Comparison of ENCODE assay signal across 8 mouse cellular contexts in genomic region chr5:20913372-20914275, GRCm38 (mm10). TPM values are rescaled to one million over a fixed set of nuclear protein-coding genes. Genes with fewer than 3 reads are reported as not detected.
A peak's percentile ranks its signal among the peaks of the same experiment; 100 is the strongest.
DNase-seq lines count a peak whose midpoint lies in the region; ATAC-seq and TF ChIP-seq lines count a peak whose summit lies in the region.

No protein-coding gene starts in this region.

- dilution Hi-C loops in CH12.LX (cut with MboI; ENCODE audit: extremely low pct_ligation_motif_present, extremely low pct_unique_long_range_greater_than_20kb, low sequenced_read_pairs) = no loop called here

- no peak for TF ChIP-seq POLR2A in CH12.LX (IDR thresholded peaks at IDR 0.05; ENCODE audit: low read depth, low read length)

- peaks cover 45% of the 10 kb centered on the region for H3K79me2 ChIP-seq in CH12.LX (replicated peaks; ENCODE audit: control insufficient read depth, extremely low read depth, insufficient read depth, poor library complexity, severe bottlenecking)

- no peak overlapping the region for H3K9ac ChIP-seq in CH12.LX (ENCODE audit: insufficient read depth, low read depth)
- H3K9ac ChIP-seq in liver, embryonic 14.5 days (replicated peaks) = no peak overlapping the region
- H3K9ac ChIP-seq in neural tube, embryonic 13.5 days = no peak overlapping the region

- H3K9me3 ChIP-seq in CH12.LX (replicated peaks; ENCODE audit: low read length) = no peaks in the 10 kb centered on the region
- H3K9me3 ChIP-seq in embryonic facial prominence, embryonic 10.5 days = no peaks in the 10 kb centered on the region
- H3K9me3 ChIP-seq in liver, embryonic 14.5 days (ENCODE audit: control insufficient read depth, low read length) = no peaks in the 10 kb centered on the region
- H3K9me3 ChIP-seq in neural tube, embryonic 13.5 days = no peaks in the 10 kb centered on the region

- peak; percentile 88 for DNase-seq in CH12.LX (ENCODE audit: extremely low read depth)
- DNase-seq in adrenal gland, postnatal 14 days = peak; percentile 82
- DNase-seq in embryonic facial prominence, embryonic 10.5 days (ENCODE audit: low spot score) = peak; percentile 58
- peak; percentile 66 to 73 for DNase-seq in heart, postnatal 36 days
- peak; percentile 77 to 88 for DNase-seq in kidney, postnatal 36 days
- DNase-seq in liver, embryonic 14.5 days (ENCODE audit: low read depth in 3 of 3, low spot score in 3 of 3) = peak in 1 of 3 experiments; percentile 44
- DNase-seq in thymus, postnatal 36 days = peak; percentile 42 to 62

- ATAC-seq in liver, embryonic 14.5 days (ENCODE audit: insufficient read depth) = no peak
- ATAC-seq in neural tube, embryonic 13.5 days (ENCODE audit: low read depth) = peak; percentile 50; the same call in 1 of the 2 replicates

- peaks cover 0 to 69% of the 10 kb centered on the region in 2 experiments for H3K4me1 ChIP-seq in CH12.LX (ENCODE audit: control insufficient read depth in 1 of 2, insufficient read depth in 2 of 2)
- no peaks in the 10 kb centered on the region for H3K4me1 ChIP-seq in embryonic facial prominence, embryonic 10.5 days
- H3K4me1 ChIP-seq in liver, embryonic 14.5 days (replicated peaks; ENCODE audit: control insufficient read depth in 2 of 2, insufficient read depth in 2 of 2, low read length in 1 of 2) = no peaks in the 10 kb centered on the region
- H3K4me1 ChIP-seq in neural tube, embryonic 13.5 days (replicated peaks) = no peaks in the 10 kb centered on the region

- peak; percentile 70 for TF ChIP-seq RAD21 in CH12.LX (IDR thresholded peaks at IDR 0.05; ENCODE audit: low read depth, low read length)

- peak overlapping the region; percentile 87 for H3K27ac ChIP-seq in CH12.LX (ENCODE audit: insufficient read depth, low read depth)
- H3K27ac ChIP-seq in embryonic facial prominence, embryonic 10.5 days (replicated peaks) = no peak overlapping the region
- no peak overlapping the region for H3K27ac ChIP-seq in liver, embryonic 14.5 days
- no peak overlapping the region for H3K27ac ChIP-seq in neural tube, embryonic 13.5 days (replicated peaks)

- peak; percentile 77 to 83 for TF ChIP-seq CTCF in CH12.LX (conservative IDR thresholded peaks at IDR 0.05 in 1 of 2, IDR thresholded peaks at IDR 0.05 in 1 of 2; ENCODE audit: low read depth in 2 of 2, low read length in 2 of 2)
- peak; percentile 68 for TF ChIP-seq CTCF in liver, embryonic 14.5 days (IDR thresholded peaks at IDR 0.05; ENCODE audit: low read depth)

- peak overlapping the region in 1 of 3 experiments; percentile 20 for H3K4me3 ChIP-seq in CH12.LX (replicated peaks in 1 of 3; ENCODE audit: low read depth in 2 of 3, low read length in 2 of 3, poor library complexity in 1 of 3)
- H3K4me3 ChIP-seq in embryonic facial prominence, embryonic 10.5 days = no peak overlapping the region
- no peak overlapping the region for H3K4me3 ChIP-seq in liver, embryonic 14.5 days (ENCODE audit: insufficient read depth in 1 of 2, low read depth in 2 of 2, low read length in 2 of 2)
- no peak overlapping the region for H3K4me3 ChIP-seq in neural tube, embryonic 13.5 days

- intact Hi-C loops in heart, postnatal 36 days (cut with DNase I) = loop anchor here (1.0 to 10.0 kb wide), 4 partner anchors 38 to 351 kb away; no protein-coding TSS in a partner anchor

- H3K4me2 ChIP-seq in CH12.LX (ENCODE audit: insufficient read depth, low read depth, poor library complexity, severe bottlenecking) = peak overlapping the region; percentile 17; the same call in 1 of the 2 replicates
- H3K4me2 ChIP-seq in liver, embryonic 14.5 days (ENCODE audit: low read depth) = no peak overlapping the region
- H3K4me2 ChIP-seq in neural tube, embryonic 13.5 days = no peak overlapping the region

- 83% methylated on average over 11 of the region's 11 CpGs for WGBS in embryonic facial prominence, embryonic 10.5 days
- WGBS in liver, embryonic 14.5 days (ENCODE audit: insufficient replicate concordance) = 79% methylated on average over 11 of the region's 11 CpGs
- WGBS in neural tube, embryonic 13.5 days = 76% methylated on average over 11 of the region's 11 CpGs

- in situ Hi-C loops in CH12.LX (cut with MboI; ENCODE audit: low pct_ligation_motif_present, low pct_unique_long_range_greater_than_20kb, low sequenced_read_pairs) = loop anchor here (10.0 kb wide), 1 partner anchor 51 kb away; no protein-coding TSS in a partner anchor

- H3K36me3 ChIP-seq in CH12.LX (replicated peaks in 1 of 2; ENCODE audit: control insufficient read depth in 1 of 2, insufficient read depth in 1 of 2, low read length in 1 of 2) = peaks cover 3 to 31% of the 10 kb centered on the region in 2 experiments
- peaks cover 7% of the 10 kb centered on the region for H3K36me3 ChIP-seq in embryonic facial prominence, embryonic 10.5 days (replicated peaks)
- peaks cover 3% of the 10 kb centered on the region; the same call in 1 of the 2 replicates for H3K36me3 ChIP-seq in liver, embryonic 14.5 days (replicated peaks; ENCODE audit: control insufficient read depth, insufficient read depth, low read depth)
- H3K36me3 ChIP-seq in neural tube, embryonic 13.5 days = no peaks in the 10 kb centered on the region

- no peak for TF ChIP-seq EP300 in CH12.LX (IDR thresholded peaks at IDR 0.05; ENCODE audit: low read length)
- no peak for TF ChIP-seq EP300 in liver, embryonic 14.5 days (IDR thresholded peaks at IDR 0.05; ENCODE audit: low read depth)

- H3K27me3 ChIP-seq in CH12.LX (replicated peaks) = no peaks in the 10 kb centered on the region
- H3K27me3 ChIP-seq in embryonic facial prominence, embryonic 10.5 days (replicated peaks; ENCODE audit: low read depth, poor library complexity, severe bottlenecking) = no peaks in the 10 kb centered on the region
- no peaks in the 10 kb centered on the region for H3K27me3 ChIP-seq in liver, embryonic 14.5 days (ENCODE audit: control insufficient read depth, insufficient read depth, low read length)
- H3K27me3 ChIP-seq in neural tube, embryonic 13.5 days = no peaks in the 10 kb centered on the region

TF ChIP-seq in CH12.LX, 34 proteins besides CTCF, POLR2A, EP300 and RAD21 (continues in another document):
- 0 out of 2 replicates have a peak, but pooled peaks have one; percentile 13 for TF ChIP-seq TBP (conservative IDR thresholded peaks at IDR 0.05; ENCODE audit: low read depth, low read length)
- no peak for TF ChIP-seq USF1 (IDR thresholded peaks at IDR 0.05; ENCODE audit: low read depth, low read length)
- no peak for TF ChIP-seq PAX5 (IDR thresholded peaks at IDR 0.05; ENCODE audit: low read length)
- TF ChIP-seq KAT2A (IDR thresholded peaks at IDR 0.05; ENCODE audit: insufficient replicate concordance, low read length) = no peak
- TF ChIP-seq ZMIZ1 (IDR thresholded peaks at IDR 0.05; ENCODE audit: low read depth, low read length) = no peak
- TF ChIP-seq NELFE (IDR thresholded peaks at IDR 0.05; ENCODE audit: low read depth, low read length) = no peak
- TF ChIP-seq NRF1 (IDR thresholded peaks at IDR 0.05; ENCODE audit: low read depth, low read length) = no peak
- TF ChIP-seq MAX (IDR thresholded peaks at IDR 0.05; ENCODE audit: low read length) = peak; percentile 15; the same call in 1 of the 2 replicates
- peak; percentile 83 for TF ChIP-seq SMC3 (IDR thresholded peaks at IDR 0.05; ENCODE audit: low read depth, low read length)
- TF ChIP-seq RCOR1 (conservative IDR thresholded peaks at IDR 0.05; ENCODE audit: low read depth, low read length) = no peak
- no peak for TF ChIP-seq ZC3H11A (IDR thresholded peaks at IDR 0.05; ENCODE audit: low read depth, low read length)
- no peak for TF ChIP-seq UBTF (IDR thresholded peaks at IDR 0.05; ENCODE audit: low read depth, low read length)
- TF ChIP-seq IRF4 (IDR thresholded peaks at IDR 0.05; ENCODE audit: low read depth, low read length) = peak; percentile 31; the same call in 1 of the 2 replicates
- peak; percentile 41; the same call in 1 of the 2 replicates for TF ChIP-seq MYC (IDR thresholded peaks at IDR 0.05; ENCODE audit: low read depth, low read length)
- no peak for TF ChIP-seq POLR2AphosphoS2 (IDR thresholded peaks at IDR 0.05; ENCODE audit: low read depth, low read length)
- 0 out of 2 replicates have a peak, but pooled peaks have one; percentile 24 for TF ChIP-seq MXI1 (IDR thresholded peaks at IDR 0.05; ENCODE audit: low read depth, low read length)

RNA-seq across cellular contexts. Expression of gene Tmem60, which starts 31.6 kb away (rescaled TPM):
- total RNA-seq in CH12.LX (2012; rRNA removed) (12.7 and 12.9 TPM in 2 replicates), CH12.LX (2014; rRNA removed) (35.4 and 39.3 TPM in 2 replicates)
- 17.2 and 19.2 TPM in 2 replicates for polyA plus RNA-seq in CH12.LX (2012; ENCODE audit: insufficient read length, low read depth)
- 22.7 and 23.0 TPM in 2 replicates for total RNA-seq in adrenal gland, postnatal 14 days (2021)
- 49.5 and 51.2 TPM in 2 replicates for polyA plus RNA-seq in embryonic facial prominence, embryonic 10.5 days (2016; fragmentation: Nextera tagmentation; extraction: Ambion mirVana)
- total RNA-seq in heart, postnatal 36 days (2021) = 10 to 100 TPM; 23.8 to 24.1 TPM
- 10.4 and 15.1 TPM in 2 replicates for polyA plus RNA-seq in liver, embryonic 14.5 days (2012; rRNA removed)
- polyA plus RNA-seq in liver, embryonic 14.5 days (2014; fragmentation: Nextera tagmentation; extraction: Ambion mirVana) = 39.9 and 40.9 TPM in 2 replicates
- polyA plus RNA-seq in neural tube, embryonic 13.5 days (2015; fragmentation: Nextera tagmentation; extraction: Ambion mirVana) = 73.0 and 73.9 TPM in 2 replicates

RNA-seq across cellular contexts. Expression of gene Phtf2, which starts 31.7 kb away (rescaled TPM):
- total RNA-seq in CH12.LX (2012; rRNA removed) (16.4 and 18.5 TPM in 2 replicates), CH12.LX (2014; rRNA removed) (30.4 and 32.7 TPM in 2 replicates)
- polyA plus RNA-seq in CH12.LX (2012; ENCODE audit: insufficient read length, low read depth) = 28.1 and 30.6 TPM in 2 replicates
- 12.5 and 13.8 TPM in 2 replicates for total RNA-seq in adrenal gland, postnatal 14 days (2021)
- 20.2 and 21.4 TPM in 2 replicates for polyA plus RNA-seq in embryonic facial prominence, embryonic 10.5 days (2016; fragmentation: Nextera tagmentation; extraction: Ambion mirVana)
- total RNA-seq in heart, postnatal 36 days (2021) = 10 to 100 TPM; 72.4 to 78.3 TPM
- polyA plus RNA-seq in liver, embryonic 14.5 days (2012; rRNA removed) = 2.0 and 2.9 TPM in 2 replicates
- polyA plus RNA-seq in liver, embryonic 14.5 days (2014; fragmentation: Nextera tagmentation; extraction: Ambion mirVana) = 5.5 and 6.6 TPM in 2 replicates
- polyA plus RNA-seq in neural tube, embryonic 13.5 days (2015; fragmentation: Nextera tagmentation; extraction: Ambion mirVana) = 25.3 and 26.2 TPM in 2 replicates

RNA-seq across cellular contexts. Expression of gene Rsbn1l, which starts 42.6 kb away (rescaled TPM):
- 8.1 and 8.3 TPM in 2 replicates for total RNA-seq in CH12.LX (2012; rRNA removed)
- total RNA-seq in CH12.LX (2014; rRNA removed) = 17.0 TPM in 2 replicates
- polyA plus RNA-seq in CH12.LX (2012; ENCODE audit: insufficient read length, low read depth) = 20.2 and 22.3 TPM in 2 replicates
- total RNA-seq in adrenal gland, postnatal 14 days (2021) = 12.8 and 15.2 TPM in 2 replicates
- polyA plus RNA-seq in embryonic facial prominence, embryonic 10.5 days (2016; fragmentation: Nextera tagmentation; extraction: Ambion mirVana) = 4.7 and 5.0 TPM in 2 replicates
- 10 to 100 TPM; 13.6 to 15.2 TPM for total RNA-seq in heart, postnatal 36 days (2021)
- polyA plus RNA-seq in liver, embryonic 14.5 days (2012; rRNA removed) = 3.5 and 4.6 TPM in 2 replicates
- 3.7 and 4.2 TPM in 2 replicates for polyA plus RNA-seq in liver, embryonic 14.5 days (2014; fragmentation: Nextera tagmentation; extraction: Ambion mirVana)
- 4.8 and 6.2 TPM in 2 replicates for polyA plus RNA-seq in neural tube, embryonic 13.5 days (2015; fragmentation: Nextera tagmentation; extraction: Ambion mirVana)
